Mouse (Mus musculus) T-cell, adult 2 months (primary cell): ENCODE measurements around the gene Krt78.
"Not testable (repeated sequence)": the region's sequence is repeated elsewhere in the genome, so short reads cannot be mapped to it uniquely, and the experiment has no call there.

ENCODE experiments used
- DNase-seq: peaks from one replicate; pipeline ENCODE4 v3.0.0; 2022; ENCODE audit warnings: low spot score

Krt78 gene

GRCm38 (mm10) chr15:101954187-101954586, at the start of gene Krt78:
Gene Krt78 (minus strand): TSS chr15:101954287.
- no peak for DNase-seq

GRCm38 (mm10) chr15:102003516-102003915, 49.4 kb upstream of the Krt78 start:
- DNase-seq, result no peak

GRCm38 (mm10) chr15:102002646-102003488, 48.8 kb upstream of the Krt78 start:
- no peak for DNase-seq

GRCm38 (mm10) chr15:101999676-102000335, 45.7 kb upstream of the Krt78 start:
- no peak for DNase-seq

GRCm38 (mm10) chr15:101999156-101999555, 45.1 kb upstream of the Krt78 start:
- DNase-seq, result no peak

GRCm38 (mm10) chr15:101996450-101997078, 42.5 kb upstream of the Krt78 start:
- DNase-seq, result not testable (repeated sequence)

GRCm38 (mm10) chr15:101995484-101996236, 41.6 kb upstream of the Krt78 start:
- no peak for DNase-seq

- no peak for DNase-seq
Observed at GRCm38 (mm10) chr15:101994365-101994764, 40.3 kb upstream of the Krt78 start.

- DNase-seq, result no peak
Observed at GRCm38 (mm10) chr15:101990946-101991345, 36.9 kb upstream of the Krt78 start.

GRCm38 (mm10) chr15:101988714-101989113, 34.6 kb upstream of the Krt78 start:
- DNase-seq, result no peak

- peak; percentile 64 for DNase-seq
Observed at GRCm38 (mm10) chr15:101988119-101988518, 34.0 kb upstream of the Krt78 start.

- no peak for DNase-seq
Observed at GRCm38 (mm10) chr15:101984746-101985145, 30.7 kb upstream of the Krt78 start.

- peak; percentile 74 for DNase-seq
Observed at GRCm38 (mm10) chr15:101983949-101984601, 30.0 kb upstream of the Krt78 start.

- DNase-seq, result no peak
Observed at GRCm38 (mm10) chr15:101983315-101983948, 29.3 kb upstream of the Krt78 start.

- DNase-seq, result no peak
Observed at GRCm38 (mm10) chr15:101980849-101981248, 26.8 kb upstream of the Krt78 start.

GRCm38 (mm10) chr15:101977043-101977726, 23.1 kb upstream of the Krt78 start:
- peak; percentile 18 for DNase-seq

- DNase-seq, result no peak
Observed at GRCm38 (mm10) chr15:101976641-101977040, 22.6 kb upstream of the Krt78 start.

GRCm38 (mm10) chr15:101976023-101976422, 21.9 kb upstream of the Krt78 start:
- no peak for DNase-seq

- no peak for DNase-seq
Observed at GRCm38 (mm10) chr15:101974083-101974845, 20.2 kb upstream of the Krt78 start.
